Mouse (Mus musculus): Measurements from ENCODE around the gene Prps1l1.

DNA sequence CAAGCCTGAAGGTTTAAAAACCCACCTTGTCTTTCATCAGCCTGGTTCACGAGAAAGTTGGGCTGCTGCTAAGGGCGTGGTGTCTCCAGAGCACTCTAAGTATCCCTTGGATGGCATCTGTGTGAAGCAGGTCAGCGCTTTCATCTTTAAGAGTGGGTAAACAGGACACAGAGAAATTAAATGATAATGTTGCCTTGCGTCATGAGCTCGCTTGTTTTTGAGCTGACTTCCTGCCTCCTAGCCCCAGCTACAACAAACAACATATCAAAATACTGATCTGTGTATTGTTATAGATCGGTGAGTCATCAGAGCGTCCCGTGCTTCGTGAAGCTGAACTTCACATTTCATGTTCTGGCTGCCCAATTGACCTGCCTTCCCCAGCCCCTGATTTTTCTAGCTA lies 36.7 kb downstream of the Prps1l1 start:
- TF ChIP-seq CTCF (IDR thresholded peaks at IDR 0.05) = no peak
- TF ChIP-seq EP300 (IDR thresholded peaks at IDR 0.05) = peak; percentile 99
